Mouse (Mus musculus): Measurements from ENCODE around the gene Ffar4.

DNA sequence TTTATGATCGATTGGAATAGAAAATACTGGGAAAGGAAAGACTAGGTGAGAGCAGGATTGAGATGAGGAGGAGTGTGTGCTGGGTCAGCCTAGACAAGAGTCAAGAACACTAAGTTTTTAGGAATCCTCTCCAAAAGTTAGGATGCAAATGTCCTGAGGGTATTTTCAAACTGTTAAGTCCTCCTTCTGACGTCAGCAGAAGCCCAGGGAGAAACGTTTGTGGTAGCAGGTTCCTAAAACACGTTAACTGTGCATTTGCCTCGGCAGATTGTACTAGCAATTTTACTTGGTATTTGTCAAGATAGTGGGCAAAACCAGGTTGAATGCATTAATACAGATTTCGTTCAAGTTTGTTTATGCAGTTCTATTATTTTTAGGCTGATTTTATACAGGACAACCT, 41.1 kb upstream of the Ffar4 start:
- TF ChIP-seq CTCF (IDR thresholded peaks at IDR 0.05; ENCODE audit: control insufficient read depth, insufficient read depth, insufficient replicate concordance, low read depth, low read length), result no peak
- TF ChIP-seq POLR2A (IDR thresholded peaks at IDR 0.05; ENCODE audit: control insufficient read depth, low read depth, low read length), result no peak

All from testis, adult 2 months (tissue).